Mouse (Mus musculus) lung, embryonic 14.5 days (tissue): Measurements from ENCODE around the gene Fbxl5. TPM values are rescaled to one million over a fixed set of nuclear protein-coding genes. Genes with fewer than 3 reads are reported as not detected.
A peak's percentile ranks its signal among the peaks of the same experiment; 100 is the strongest.

Source experiments
- ATAC-seq: fragments of 200-750 bp; cut with Nextera tagmentation; 2 replicates; pipeline ENCODE4 v1.8.0; 2017; ENCODE audit warnings: mild to moderate bottlenecking, moderate TSS enrichment, moderate library complexity; ENCODE audit not compliant: insufficient read depth
- DNase-seq: peaks from one replicate; pipeline ENCODE4 v3.0.0-alpha.2; 2015
- H3K27ac ChIP-seq: fragments of 300-500 bp; sonication (generic); 2 replicates; pipeline ENCODE4 v1.5.1; 2014; ENCODE audit warnings: low read depth, mild to moderate bottlenecking, moderate library complexity
- H3K27me3 ChIP-seq: fragments of 300-500 bp; sonication (generic); 2 replicates; pipeline ENCODE4 v1.6.1; 2014; ENCODE audit warnings: low read length, control low read depth; ENCODE audit not compliant: insufficient read depth
- H3K36me3 ChIP-seq: fragments of 300-500 bp; sonication (generic); 2 replicates; pipeline ENCODE4 v1.6.1; 2014; ENCODE audit warnings: control low read depth; ENCODE audit not compliant: insufficient read depth
- H3K4me1 ChIP-seq: fragments of 300-500 bp; sonication (generic); 2 replicates; pipeline ENCODE4 v1.6.1; 2014; ENCODE audit warnings: antibody characterized with exemption, control low read depth; ENCODE audit not compliant: insufficient read depth
- H3K4me2 ChIP-seq: fragments of 300-500 bp; sonication (generic); 2 replicates; pipeline ENCODE4 v1.6.1; 2014; ENCODE audit warnings: mild to moderate bottlenecking
- H3K4me3 ChIP-seq: fragments of 300-500 bp; sonication (generic); 2 replicates; pipeline ENCODE4 v1.5.1; 2014; ENCODE audit warnings: low read depth, low read length
- H3K9ac ChIP-seq: fragments of 300-500 bp; sonication (generic); 2 replicates; pipeline ENCODE4 v1.6.1; 2014
- H3K9me3 ChIP-seq: fragments of 300-500 bp; sonication (generic); 2 replicates; pipeline ENCODE4 v1.6.1; 2016; ENCODE audit warnings: low read depth, low read length, control low read depth
- CTCF ChIP-seq: IDR thresholded peaks from 2 replicates; pipeline ENCODE4 v1.5.1; 2016; ENCODE audit warnings: antibody characterized with exemption, low read depth
- WGBS: fragments of 180-500 bp; shearing (Covaris S2); extraction: QIAGEN DNeasy Blood & Tissue Kit; methylation state at CpG from one replicate; pipeline ENCODE4 v1.1.7; 2014; 5-methylcytosine and 5-hydroxymethylcytosine counted together
- polyA plus RNA-seq: library from polyadenylated mRNA; unstranded; fragments of >200 nt; fragmentation: Nextera tagmentation; extraction: Ambion mirVana; gene quantifications from 2 replicates; pipeline ENCODE4 v1.2.1, GENCODE M21; 2014

The Fbxl5 gene
- polyA plus RNA-seq = 73.2 and 76.7 TPM in 2 replicates

DNA sequence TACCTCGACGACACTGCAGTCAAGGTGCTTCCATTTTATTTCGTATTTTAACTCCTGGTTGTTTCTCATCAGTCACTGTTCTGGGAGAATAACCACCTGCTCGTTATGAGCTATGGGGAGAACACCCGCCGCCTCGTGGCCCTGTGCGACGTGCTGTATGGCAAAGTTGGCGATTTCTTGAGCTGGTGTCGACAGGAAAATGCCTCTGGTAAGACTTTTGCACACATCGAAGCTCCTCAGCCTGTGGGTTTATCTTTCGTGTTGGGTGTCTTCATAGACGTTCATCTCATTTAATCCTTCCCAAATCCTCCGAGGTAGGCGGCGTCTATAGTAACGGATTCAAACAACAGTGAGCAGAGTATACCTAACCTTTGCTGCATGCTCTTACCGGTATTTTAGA, at the start of gene Fbxl5:
TSS of gene Fbxl5 (minus strand) at position 101 of the 400 bp plus-strand sequence.
- Histone ChIP-seq H3K4me2 (no peak within 1 kb of the TSS), H3K9ac (no peak within 1 kb of the TSS), H3K9me3 (no peaks in the 10 kb centered on the region), H3K27me3 (no peaks in the 10 kb centered on the region), H3K36me3 (no peaks in the 10 kb centered on the region), H3K4me3 (no peak within 1 kb of the TSS), H3K27ac (no peak within 1 kb of the TSS), H3K4me1 (0 out of 2 replicates have a peak, but pooled peaks cover 4% of the 10 kb centered on the region)
- 77% methylated on average over 19 of the region's 19 CpGs for WGBS
- ATAC-seq (no peak), DNase-seq (no peak)
- TF ChIP-seq CTCF = no peak

DNA sequence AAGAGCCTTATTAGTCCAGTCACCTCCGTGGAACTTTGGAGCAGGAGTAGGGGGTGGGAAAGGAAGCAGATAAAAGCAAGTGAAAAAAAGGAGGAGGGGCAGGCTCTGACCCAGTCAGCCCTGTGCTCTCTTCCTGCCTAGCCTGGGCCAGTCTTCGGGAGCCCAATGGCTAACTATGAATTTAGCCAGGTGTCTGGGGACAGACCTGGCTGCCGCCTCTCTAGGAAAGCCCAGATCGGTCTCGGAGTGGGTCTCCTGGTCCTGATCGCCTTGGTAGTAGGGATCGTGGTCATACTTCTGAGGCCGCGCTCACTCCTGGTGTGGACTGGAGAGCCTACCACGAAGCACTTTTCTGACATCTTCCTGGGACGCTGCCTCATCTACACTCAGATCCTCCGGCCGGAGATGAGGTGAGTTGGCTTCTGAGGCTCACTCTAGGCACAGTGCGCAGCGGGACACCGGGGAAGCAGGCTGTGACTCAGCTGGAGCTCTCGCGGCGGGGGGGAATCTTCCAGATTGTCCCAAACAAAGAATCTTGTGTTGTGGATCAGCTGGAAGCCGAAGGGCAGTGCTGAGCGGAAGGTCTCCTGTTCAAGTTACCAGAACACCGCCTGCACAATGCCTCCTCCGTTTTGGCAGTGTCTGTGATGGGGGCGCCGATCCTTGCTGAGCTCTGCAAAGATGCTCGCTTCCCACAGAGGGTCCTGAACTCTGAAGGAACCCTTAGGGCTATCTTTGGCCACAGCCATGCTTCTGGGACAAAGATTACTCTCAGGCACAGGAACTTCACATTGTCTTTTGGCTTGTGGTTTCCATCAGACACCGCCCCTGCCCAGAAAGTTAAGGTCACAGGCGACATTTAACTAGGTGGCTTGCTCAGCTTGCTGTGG, 47.5 kb upstream of the Fbxl5 start:
- 3% methylated on average over 28 of the region's 28 CpGs for WGBS
- peak overlapping the region; percentile 52 for H3K9ac ChIP-seq
- H3K4me2 ChIP-seq = peak overlapping the region; percentile 69
- H3K27ac ChIP-seq = peak overlapping the region; percentile 58; the same call in 1 of the 2 replicates
- DNase-seq (peak; percentile 39), ATAC-seq (peak; percentile 81; the same call in 1 of the 2 replicates)
- no peaks in the 10 kb centered on the region for H3K27me3 ChIP-seq
- H3K4me3 ChIP-seq = peak overlapping the region; percentile 41
- no peaks in the 10 kb centered on the region for H3K9me3 ChIP-seq
- no peaks in the 10 kb centered on the region for H3K4me1 ChIP-seq
- no peaks in the 10 kb centered on the region for H3K36me3 ChIP-seq
- TF ChIP-seq CTCF = no peak

DNA sequence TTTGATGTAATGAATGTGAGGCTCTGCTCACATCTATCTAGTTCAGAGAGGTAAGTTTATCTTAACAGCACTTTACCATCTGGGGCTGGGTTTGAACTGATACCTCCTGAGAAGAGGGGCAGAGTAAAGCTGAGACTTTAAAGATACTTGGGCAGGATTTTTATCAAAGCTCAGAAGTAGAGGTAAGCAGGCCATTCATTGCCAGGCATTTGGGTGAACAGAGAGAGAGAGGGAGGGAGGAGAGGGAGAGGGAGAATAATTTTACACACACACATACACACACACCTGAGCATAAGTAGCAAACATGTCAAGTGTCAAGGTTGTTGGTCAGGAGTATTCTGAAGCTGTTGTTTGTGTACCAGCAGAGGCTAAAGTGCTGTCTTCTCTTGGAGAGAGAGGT, 46.8 kb upstream of the Fbxl5 start, which contains the start of gene Cd38:
TSS of gene Cd38 (plus strand) at position 301 of the 400 bp plus-strand sequence.
- Histone ChIP-seq H3K4me2 (peak within 1 kb of the TSS; percentile 69), H3K9ac (peak within 1 kb of the TSS; percentile 52), H3K27ac (peak within 1 kb of the TSS; percentile 58; the same call in 1 of the 2 replicates), H3K4me3 (peak within 1 kb of the TSS; percentile 41), H3K36me3 (no peaks in the 10 kb centered on the region), H3K9me3 (no peaks in the 10 kb centered on the region), H3K27me3 (no peaks in the 10 kb centered on the region), H3K4me1 (no peaks in the 10 kb centered on the region)
- TF ChIP-seq CTCF = no peak
- ATAC-seq (no peak), DNase-seq (no peak)

DNA sequence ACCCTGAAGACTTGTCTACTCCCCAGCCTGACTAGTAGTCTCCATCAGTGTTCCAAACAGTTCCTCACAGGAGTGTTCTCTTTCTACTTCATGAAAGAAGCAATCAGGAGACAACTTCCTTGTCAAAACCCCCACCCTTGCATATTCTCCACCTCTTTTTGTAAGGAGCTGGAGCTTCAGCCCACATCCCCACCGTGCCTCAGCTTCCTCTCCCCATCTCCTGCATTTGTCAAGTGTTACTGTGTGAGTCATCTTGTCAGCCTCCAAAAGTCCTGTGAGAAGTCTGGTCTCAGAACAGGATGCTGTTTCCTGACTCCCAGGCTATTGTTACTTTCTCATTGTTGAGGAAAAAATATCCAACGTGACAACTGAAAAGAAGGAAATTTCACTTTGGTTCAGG, 43.9 kb upstream of the Fbxl5 start:
- Histone ChIP-seq H3K4me3 (no peak overlapping the region), H3K4me2 (no peak overlapping the region), H3K4me1 (no peaks in the 10 kb centered on the region), H3K9me3 (no peaks in the 10 kb centered on the region), H3K27me3 (no peaks in the 10 kb centered on the region), H3K36me3 (no peaks in the 10 kb centered on the region), H3K9ac (no peak overlapping the region), H3K27ac (no peak overlapping the region)
- DNase-seq (peak; percentile 29), ATAC-seq (no peak)
- 50% methylated on average over 2 of the region's 2 CpGs for WGBS
- TF ChIP-seq CTCF = no peak

DNA sequence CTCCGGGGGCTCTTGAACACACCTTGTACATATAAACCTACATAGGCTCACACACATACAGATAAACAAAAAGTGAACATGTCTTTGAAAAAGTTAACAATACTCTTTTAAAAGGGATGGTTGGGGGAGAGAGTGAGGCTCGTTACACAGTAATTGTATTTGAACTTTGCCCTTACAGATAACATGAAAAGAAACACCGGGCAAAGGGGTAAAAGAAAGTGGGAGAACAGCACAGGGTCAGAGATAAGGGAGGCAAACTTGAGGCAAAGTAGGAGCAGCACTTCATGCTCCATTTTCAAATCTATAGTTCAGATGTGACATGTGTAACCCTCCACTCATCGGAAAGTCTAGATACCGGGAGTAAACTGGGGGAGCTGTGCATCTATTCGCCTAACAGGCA, 42.2 kb upstream of the Fbxl5 start:
- Histone ChIP-seq H3K4me1 (no peaks in the 10 kb centered on the region), H3K27me3 (no peaks in the 10 kb centered on the region), H3K9ac (no peak overlapping the region), H3K4me2 (no peak overlapping the region), H3K27ac (no peak overlapping the region), H3K36me3 (no peaks in the 10 kb centered on the region), H3K4me3 (no peak overlapping the region), H3K9me3 (no peaks in the 10 kb centered on the region)
- no peak for TF ChIP-seq CTCF
- WGBS = 36% methylated on average over 6 of the region's 6 CpGs
- no peak for DNase-seq
- no peak for ATAC-seq

DNA sequence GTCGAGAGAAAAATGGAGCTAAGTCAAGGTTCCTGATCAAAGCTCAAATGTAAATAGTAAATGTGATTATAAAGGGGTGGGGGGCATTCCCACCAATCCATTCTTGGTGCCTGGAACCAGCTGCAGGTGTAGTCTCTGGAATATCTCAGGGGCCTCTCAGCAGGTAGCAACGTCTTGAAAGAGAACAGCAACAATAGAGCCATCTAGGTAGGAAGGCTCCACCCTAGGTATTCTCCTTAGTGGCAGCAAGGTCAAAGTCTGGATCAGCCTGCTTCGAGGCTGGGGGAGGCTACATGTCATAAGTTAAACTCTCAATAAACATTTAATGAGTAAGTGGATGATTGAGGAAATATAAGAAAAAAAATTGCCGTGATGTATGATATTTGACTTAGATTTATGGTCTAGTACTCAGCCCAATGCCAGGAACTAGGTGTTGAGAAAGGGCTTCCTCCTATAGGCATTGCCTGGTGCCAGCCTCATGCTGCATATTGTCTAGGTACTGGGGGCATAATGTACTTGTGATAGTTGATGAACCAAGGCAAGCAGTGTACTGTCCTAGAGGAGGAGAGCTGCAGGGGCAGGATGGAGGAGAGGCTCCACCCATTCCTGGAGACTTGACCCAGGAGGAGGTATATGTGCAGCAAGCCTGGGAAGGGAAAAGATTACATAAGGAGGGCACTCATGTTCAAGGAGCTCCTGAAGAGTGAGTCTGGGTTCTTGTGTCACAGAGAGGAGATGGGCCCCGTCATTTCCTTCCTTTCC, 39.4 kb upstream of the Fbxl5 start:
- no peaks in the 10 kb centered on the region for H3K27me3 ChIP-seq
- H3K4me3 ChIP-seq = no peak overlapping the region
- DNase-seq = no peak
- no peaks in the 10 kb centered on the region for H3K4me1 ChIP-seq
- no peaks in the 10 kb centered on the region for H3K36me3 ChIP-seq
- no peak overlapping the region for H3K9ac ChIP-seq
- ATAC-seq = no peak
- peaks cover 4% of the 10 kb centered on the region; the same call in 1 of the 2 replicates for H3K9me3 ChIP-seq
- H3K4me2 ChIP-seq = no peak overlapping the region
- WGBS = 56% methylated on average over 5 of the region's 5 CpGs
- TF ChIP-seq CTCF = no peak
- H3K27ac ChIP-seq = no peak overlapping the region

DNA sequence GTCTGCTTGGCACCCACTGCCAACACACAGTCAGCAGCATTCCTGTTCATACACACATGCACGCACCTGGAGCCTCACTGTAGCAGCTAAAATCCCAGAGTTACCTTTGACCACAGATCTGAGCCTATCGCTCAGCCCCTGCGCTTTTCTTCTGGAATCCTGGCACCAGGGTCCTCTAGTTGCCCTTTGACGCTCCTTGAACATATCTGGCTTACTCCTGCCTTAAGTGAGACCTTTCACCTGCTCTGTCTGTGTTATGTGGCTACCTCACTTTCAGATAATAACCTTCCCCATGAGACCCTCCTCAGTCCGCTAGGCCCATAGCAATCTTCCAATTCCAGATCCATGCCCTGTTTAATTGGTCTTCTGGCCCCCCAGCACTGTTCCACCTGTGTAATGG, 38.7 kb upstream of the Fbxl5 start:
- no peak for ATAC-seq

More for the DNA sequence above, 38.7 kb upstream of the Fbxl5 start:
- Histone ChIP-seq H3K4me1 (no peaks in the 10 kb centered on the region), H3K27me3 (no peaks in the 10 kb centered on the region), H3K4me2 (no peak overlapping the region), H3K27ac (no peak overlapping the region), H3K9ac (no peak overlapping the region), H3K4me3 (no peak overlapping the region), H3K9me3 (peaks cover 4% of the 10 kb centered on the region; the same call in 1 of the 2 replicates), H3K36me3 (no peaks in the 10 kb centered on the region)
- WGBS = 88% methylated on average over 5 of the region's 5 CpGs
- TF ChIP-seq CTCF = no peak
- DNase-seq = no peak
